Mouse (Mus musculus): ENCODE measurements around the gene Eva1b.

GRCm38 (mm10) chr4:126155183-126155582, 7.6 kb downstream of the Eva1b start:
- TF ChIP-seq EP300 (IDR thresholded peaks at IDR 0.05; ENCODE audit: insufficient read depth, low read depth, low read length) (no peak), CTCF (IDR thresholded peaks at IDR 0.05) (no peak)

All from heart, adult 2 months (tissue).